Mouse (Mus musculus) brain, embryonic 14.5 days (tissue): ENCODE measurements around the gene Aebp2.

Source experiments
- CTCF ChIP-seq: fragments of 200-500 bp; IDR thresholded peaks from 2 replicates; pipeline ENCODE4 v1.5.1; 2012; ENCODE audit warnings: inconsistent platforms, mild to moderate bottlenecking, moderate library complexity, borderline replicate concordance; ENCODE audit not compliant: insufficient read depth, insufficient read length; ENCODE audit errors: extremely low read depth
- POLR2A ChIP-seq: fragments of 200-500 bp; IDR thresholded peaks from 2 replicates; pipeline ENCODE4 v1.6.1; 2012; ENCODE audit warnings: mild to moderate bottlenecking, inconsistent platforms, borderline replicate concordance; ENCODE audit not compliant: poor library complexity, insufficient read depth, insufficient read length, severe bottlenecking; ENCODE audit errors: extremely low read depth

- TF ChIP-seq CTCF (no peak), POLR2A (no peak)
Measured at GRCm38 (mm10) chr6:140646892-140647291, 24.4 kb downstream of the Aebp2 start.
